Mouse (Mus musculus) liver, adult 2 months (tissue): ENCODE measurements around the gene Acoxl.

ENCODE experiments used
- CTCF ChIP-seq: fragments of 200-500 bp; IDR thresholded peaks from 2 replicates; pipeline ENCODE4 v1.5.1; 2011; ENCODE audit warnings: low read depth, low read length, control low read depth
- POLR2A ChIP-seq: fragments of 200-500 bp; IDR thresholded peaks from 2 replicates; pipeline ENCODE4 v1.6.1; 2011; ENCODE audit warnings: low read length, control low read depth; ENCODE audit not compliant: insufficient read depth; ENCODE audit errors: extremely low read depth

DNA sequence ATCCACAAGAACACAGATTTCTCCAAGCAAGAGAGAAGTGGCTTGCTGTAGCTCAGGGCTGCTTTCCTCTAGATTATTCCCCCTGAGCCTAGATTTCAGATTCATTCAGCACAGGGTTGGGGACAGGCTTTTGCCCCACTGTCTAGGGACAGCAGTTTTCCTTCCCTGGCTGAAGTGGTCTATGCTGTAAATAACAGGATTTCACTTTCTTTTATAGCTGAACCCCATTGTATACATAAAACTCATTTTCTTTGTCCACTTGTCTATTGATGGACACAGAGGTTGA is 182.2 kb downstream of the Acoxl start:
- no peak for TF ChIP-seq CTCF
- no peak for TF ChIP-seq POLR2A
